Mouse (Mus musculus) kidney, postnatal 14 days (tissue): ENCODE measurements around the gene Tmem200b.

Experiments
- DNase-seq: peaks from one replicate; pipeline ENCODE4 v3.0.0; 2022; ENCODE audit warnings: mixed read lengths

Tmem200b gene

DNA sequence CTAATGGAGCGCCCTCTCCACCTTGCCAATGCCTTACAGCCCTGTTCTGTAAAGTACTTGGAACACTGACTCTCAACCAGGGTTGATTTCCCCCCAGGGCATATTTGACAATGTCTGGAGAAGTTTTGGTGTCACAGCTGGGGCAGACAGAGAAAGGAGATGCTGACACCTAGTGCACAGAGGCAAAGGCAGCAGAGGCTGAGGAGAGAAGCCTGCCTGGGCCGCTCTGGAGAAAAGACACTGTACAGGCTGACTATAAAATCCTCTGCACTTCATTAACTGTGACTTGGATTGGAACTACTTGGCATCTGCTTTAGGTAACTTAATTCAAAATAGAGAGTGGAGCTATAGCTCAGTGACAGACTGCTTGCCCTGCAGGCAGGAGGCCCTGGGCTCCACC is 47.3 kb downstream of the Tmem200b start:
- DNase-seq = peak; percentile 40

GRCm38 (mm10) chr4:131970244-131970853 is 48.8 kb downstream of the Tmem200b start:
- DNase-seq = no peak
